Mouse (Mus musculus) hindbrain, postnatal 0 days (tissue): Measurements from ENCODE around the gene Vwa2. TPM values are rescaled to one million over a fixed set of nuclear protein-coding genes. Genes with fewer than 3 reads are reported as not detected.
A peak's percentile ranks its signal among the peaks of the same experiment; 100 is the strongest.

Experiments used
- ATAC-seq: fragments of 200-750 bp; cut with Nextera tagmentation; 2 replicates; pipeline ENCODE4 v1.8.0; 2017; ENCODE audit warnings: mild to moderate bottlenecking, moderate TSS enrichment, moderate library complexity
- DNase-seq: peaks from one replicate; pipeline ENCODE4 v3.0.0-alpha.2; 2015; ENCODE audit warnings: low spot score
- H3K27ac ChIP-seq: fragments of 300-500 bp; sonication (generic); 2 replicates; pipeline ENCODE4 v1.5.1; 2014; ENCODE audit warnings: mild to moderate bottlenecking
- H3K27me3 ChIP-seq: fragments of 300-500 bp; sonication (generic); 2 replicates; pipeline ENCODE4 v1.6.1; 2014; ENCODE audit warnings: low read length, mixed read lengths; ENCODE audit not compliant: insufficient read depth
- H3K36me3 ChIP-seq: fragments of 300-500 bp; sonication (generic); 2 replicates; pipeline ENCODE4 v1.6.1; 2014; ENCODE audit warnings: low read length, mixed read lengths; ENCODE audit not compliant: insufficient read depth
- H3K4me1 ChIP-seq: fragments of 300-500 bp; sonication (generic); 2 replicates; pipeline ENCODE4 v1.6.1; 2014; ENCODE audit warnings: antibody characterized with exemption, low read length, mixed read lengths; ENCODE audit not compliant: insufficient read depth
- H3K4me2 ChIP-seq: fragments of 300-500 bp; sonication (generic); 2 replicates; pipeline ENCODE4 v1.6.1; 2014; ENCODE audit warnings: low read depth, mild to moderate bottlenecking, low read length, moderate library complexity, mixed read lengths
- H3K4me3 ChIP-seq: fragments of 300-500 bp; sonication (generic); 2 replicates; pipeline ENCODE4 v1.5.1; 2014; ENCODE audit warnings: low read length
- H3K9ac ChIP-seq: fragments of 300-500 bp; sonication (generic); replicated peaks from 2 replicates; pipeline ENCODE4 v1.6.1; 2014; ENCODE audit warnings: mild to moderate bottlenecking, low read length, moderate library complexity, mixed read lengths
- H3K9me3 ChIP-seq: fragments of 300-500 bp; sonication (generic); 2 replicates; pipeline ENCODE4 v1.6.1; 2016; ENCODE audit warnings: low read length, mixed read lengths
- CTCF ChIP-seq: IDR thresholded peaks from 2 replicates; pipeline ENCODE4 v1.5.1; 2016; ENCODE audit warnings: antibody characterized with exemption, control low read depth, low read depth
- WGBS: fragments of 180-500 bp; shearing (Covaris S2); extraction: QIAGEN DNeasy Blood & Tissue Kit; methylation state at CpG from one replicate; pipeline ENCODE4 v1.1.7; 2014; 5-methylcytosine and 5-hydroxymethylcytosine counted together
- polyA plus RNA-seq: library from polyadenylated mRNA; unstranded; fragments of >200 nt; fragmentation: Nextera tagmentation; extraction: Ambion mirVana; gene quantifications from 2 replicates; pipeline ENCODE4 v1.2.1, GENCODE M21; 2015
- total RNA-seq: library from RNA; depleted of rRNA; stranded (reverse); fragments of >200 nt; gene quantifications from 2 replicates; pipeline ENCODE4 v1.2.3, GENCODE M21; 2014

The Vwa2 gene
- total and polyA plus RNA-seq, 2 experiments from 2014 or later, result 0.64 to 1.6 TPM

- Histone ChIP-seq H3K4me1 (no peaks in the 10 kb centered on the region), H3K9me3 (no peaks in the 10 kb centered on the region), H3K4me2 (no peak overlapping the region), H3K27me3 (no peaks in the 10 kb centered on the region), H3K27ac (no peak overlapping the region), H3K4me3 (no peak overlapping the region), H3K36me3 (no peaks in the 10 kb centered on the region), H3K9ac (no peak overlapping the region)
- 91% methylated on average over 6 of the region's 6 CpGs for WGBS
- TF ChIP-seq CTCF, result no peak
- DNase-seq (no peak), ATAC-seq (no peak)
These were observed 61.1 kb downstream of the Vwa2 start for GRCm38 (mm10) chr19:56935111-56935510.

- Histone ChIP-seq H3K36me3 (no peaks in the 10 kb centered on the region), H3K27ac (no peak overlapping the region), H3K9me3 (no peaks in the 10 kb centered on the region), H3K27me3 (no peaks in the 10 kb centered on the region), H3K4me2 (no peak overlapping the region), H3K4me3 (no peak overlapping the region), H3K9ac (no peak overlapping the region), H3K4me1 (no peaks in the 10 kb centered on the region)
- 90% methylated on average over 7 of the region's 7 CpGs for WGBS
- no peak for DNase-seq
- no peak for ATAC-seq
- TF ChIP-seq CTCF, result peak; percentile 25
These were observed 61.7 kb downstream of the Vwa2 start for GRCm38 (mm10) chr19:56935777-56936176.

DNA sequence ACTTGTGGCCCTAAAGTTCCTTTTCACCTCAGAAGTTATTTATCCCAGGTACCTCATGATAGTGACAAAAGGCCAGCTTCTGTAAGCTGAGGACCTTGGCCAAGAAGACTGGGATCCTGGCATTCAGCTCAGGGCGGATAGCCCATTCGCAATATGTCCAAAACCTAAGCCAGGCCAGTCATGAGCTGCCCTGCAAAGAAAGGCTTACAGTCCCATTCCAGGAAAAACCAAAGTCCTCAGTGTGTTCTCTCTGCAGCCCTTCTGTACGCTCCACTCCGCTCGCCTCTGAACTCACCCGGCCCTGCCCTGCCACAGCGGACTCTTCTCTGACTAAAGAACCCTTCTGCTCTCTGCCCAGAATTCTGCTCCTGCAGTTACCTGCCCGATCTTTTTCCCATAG lies 62.2 kb downstream of the Vwa2 start:
- H3K9ac ChIP-seq, result no peak overlapping the region
- H3K27ac ChIP-seq, result no peak overlapping the region
- H3K36me3 ChIP-seq, result no peaks in the 10 kb centered on the region
- no peak overlapping the region for H3K4me3 ChIP-seq
- TF ChIP-seq CTCF, result no peak
- no peaks in the 10 kb centered on the region for H3K27me3 ChIP-seq
- DNase-seq, result no peak
- ATAC-seq, result no peak
- H3K9me3 ChIP-seq, result no peaks in the 10 kb centered on the region
- 96% methylated on average over 8 of the region's 8 CpGs for WGBS
- no peak overlapping the region for H3K4me2 ChIP-seq
- H3K4me1 ChIP-seq, result no peaks in the 10 kb centered on the region

- Histone ChIP-seq H3K4me2 (no peak overlapping the region), H3K9ac (no peak overlapping the region), H3K4me3 (no peak overlapping the region), H3K27me3 (no peaks in the 10 kb centered on the region), H3K36me3 (no peaks in the 10 kb centered on the region), H3K9me3 (no peaks in the 10 kb centered on the region), H3K4me1 (no peaks in the 10 kb centered on the region), H3K27ac (no peak overlapping the region)
- no peak for TF ChIP-seq CTCF
- DNase-seq, result no peak
- no peak for ATAC-seq
- 95% methylated on average over 5 of the region's 5 CpGs for WGBS
These were observed 63.9 kb downstream of the Vwa2 start for GRCm38 (mm10) chr19:56937911-56938310.

DNA sequence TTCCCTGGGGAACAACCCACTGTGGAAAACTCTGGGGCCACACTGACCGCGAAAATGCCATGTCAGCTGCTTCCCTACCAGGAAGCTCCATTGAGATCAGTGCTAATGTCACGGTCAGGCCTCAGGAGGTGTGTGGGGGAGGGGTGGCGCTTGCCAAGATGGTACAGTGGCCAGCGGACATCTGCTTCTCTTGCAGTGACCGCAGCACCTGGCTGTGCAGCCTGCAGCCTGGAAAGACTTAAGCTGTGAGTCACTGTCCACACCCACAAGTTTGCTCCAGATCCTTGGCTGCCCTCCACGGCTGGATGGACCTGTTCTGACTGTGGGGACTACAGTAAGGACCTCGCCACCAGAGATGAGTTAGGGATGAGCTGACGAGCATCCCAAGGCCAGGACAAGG lies 65.8 kb downstream of the Vwa2 start:
- Histone ChIP-seq H3K27ac (no peak overlapping the region), H3K4me1 (no peaks in the 10 kb centered on the region), H3K27me3 (no peaks in the 10 kb centered on the region), H3K4me2 (no peak overlapping the region), H3K36me3 (no peaks in the 10 kb centered on the region), H3K4me3 (no peak overlapping the region), H3K9ac (no peak overlapping the region), H3K9me3 (no peaks in the 10 kb centered on the region)
- WGBS, result 68% methylated on average over 9 of the region's 9 CpGs
- no peak for ATAC-seq
- TF ChIP-seq CTCF, result no peak
- DNase-seq, result no peak

DNA sequence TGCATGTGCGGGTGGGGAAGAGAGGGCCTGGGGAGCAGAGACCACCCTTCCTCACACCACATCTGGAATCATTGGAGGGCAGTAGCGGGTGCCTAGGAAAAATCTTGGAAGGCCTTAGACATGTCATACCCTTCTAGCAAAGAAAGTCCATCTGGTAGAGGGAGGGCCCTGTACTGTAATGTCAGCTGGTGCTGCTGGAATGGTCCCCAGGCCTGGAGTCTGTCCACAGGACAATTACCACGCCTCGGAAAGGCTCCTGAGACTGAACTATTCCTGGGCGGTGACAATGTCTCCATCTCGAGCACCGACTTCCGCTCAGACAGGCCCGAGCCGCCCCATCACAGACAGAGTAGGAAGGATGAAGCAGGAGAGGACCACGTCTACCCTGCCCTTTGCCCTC lies 66.5 kb downstream of the Vwa2 start:
- Histone ChIP-seq H3K27ac (no peak overlapping the region), H3K4me3 (no peak overlapping the region), H3K4me1 (no peaks in the 10 kb centered on the region), H3K27me3 (no peaks in the 10 kb centered on the region), H3K4me2 (no peak overlapping the region), H3K36me3 (no peaks in the 10 kb centered on the region), H3K9me3 (no peaks in the 10 kb centered on the region), H3K9ac (no peak overlapping the region)
- TF ChIP-seq CTCF, result no peak
- DNase-seq, result no peak
- WGBS, result 75% methylated on average over 11 of the region's 11 CpGs
- peak; percentile 35; the same call in 1 of the 2 replicates for ATAC-seq

- Histone ChIP-seq H3K27me3 (no peaks in the 10 kb centered on the region), H3K27ac (no peak overlapping the region), H3K4me3 (no peak overlapping the region), H3K9ac (no peak overlapping the region), H3K4me1 (no peaks in the 10 kb centered on the region; the same call in 1 of the 2 replicates), H3K9me3 (no peaks in the 10 kb centered on the region), H3K36me3 (no peaks in the 10 kb centered on the region), H3K4me2 (no peak overlapping the region)
- TF ChIP-seq CTCF, result no peak
- 84% methylated on average over 7 of the region's 7 CpGs for whole genome bisulfite sequencing
- DNase-seq (no peak), ATAC-seq (no peak)
These were observed 68.2 kb downstream of the Vwa2 start for GRCm38 (mm10) chr19:56942216-56942615.

DNA sequence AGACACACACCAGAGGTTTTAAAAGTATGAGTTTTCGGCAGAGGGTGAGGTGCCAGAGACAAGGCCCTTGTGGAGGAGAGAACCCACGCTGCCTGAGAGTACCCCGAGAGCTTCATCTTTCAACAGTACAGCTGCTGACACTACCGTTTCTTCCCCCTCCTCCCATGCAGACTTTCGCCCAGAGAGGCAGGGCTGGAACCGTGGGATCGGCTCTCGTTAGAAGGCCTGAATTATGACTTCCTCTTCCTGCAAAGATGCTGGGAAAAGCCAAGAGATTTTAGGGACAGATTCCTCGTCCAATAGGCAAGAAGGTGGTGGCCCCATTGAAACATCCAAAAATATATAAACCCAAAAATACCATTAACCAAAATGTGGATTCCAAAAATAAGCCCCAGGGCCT lies 70.2 kb downstream of the Vwa2 start:
- H3K27ac ChIP-seq, result no peak overlapping the region
- 81% methylated on average over 9 of the region's 9 CpGs for WGBS
- no peaks in the 10 kb centered on the region for H3K9me3 ChIP-seq
- no peak for ATAC-seq
- no peaks in the 10 kb centered on the region for H3K27me3 ChIP-seq
- no peak overlapping the region for H3K4me2 ChIP-seq
- no peak for DNase-seq
- no peaks in the 10 kb centered on the region for H3K36me3 ChIP-seq
- H3K4me1 ChIP-seq, result peaks cover 4% of the 10 kb centered on the region; the same call in 1 of the 2 replicates
- no peak overlapping the region for H3K4me3 ChIP-seq
- H3K9ac ChIP-seq, result no peak overlapping the region
- TF ChIP-seq CTCF, result no peak
